Mouse (Mus musculus): ENCODE results near the gene Ipo4. TPM values are rescaled to one million over a fixed set of nuclear protein-coding genes. Genes with fewer than 3 reads are reported as not detected.

The Ipo4 gene
- polyA plus RNA-seq, 1 experiment: 38.3 TPM

DNA sequence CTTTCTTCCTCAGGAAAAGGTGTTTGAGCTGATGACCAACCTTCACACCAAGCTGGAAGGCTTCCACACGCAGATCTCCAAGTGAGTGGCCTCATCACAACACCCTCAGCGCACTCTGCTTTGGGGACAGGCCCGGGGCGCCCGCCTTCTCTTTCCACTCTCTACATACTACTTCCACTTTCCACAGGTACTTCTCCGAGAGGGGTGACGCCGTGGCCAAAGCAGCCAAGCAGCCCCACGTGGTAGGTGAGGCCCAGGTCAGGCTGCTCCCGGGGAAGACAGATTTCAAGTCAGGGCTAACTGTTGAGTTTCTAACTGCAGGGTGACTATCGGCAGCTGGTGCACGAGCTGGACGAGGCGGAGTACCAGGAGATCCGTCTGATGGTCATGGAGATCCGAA, 55.0 kb downstream of the Ipo4 start:
- Histone ChIP-seq H3K9me3 (no peaks in the 10 kb centered on the region), H3K36me3 (replicated peaks; ENCODE audit: low read length) (peaks cover 36% of the 10 kb centered on the region), H3K27me3 (replicated peaks) (no peaks in the 10 kb centered on the region), H3K4me1 (peaks cover 58% of the 10 kb centered on the region), H3K4me3 (replicated peaks) (no peak overlapping the region)
- TF ChIP-seq GATA1 (IDR thresholded peaks at IDR 0.05; ENCODE audit: borderline replicate concordance, low read length): no peak
- TF ChIP-seq FLI1 (IDR thresholded peaks at IDR 0.05; ENCODE audit: low read length): no peak

GRCm38 (mm10) chr14:55579511-55580496, 56.0 kb downstream of the Ipo4 start:
- Histone ChIP-seq H3K4me3 (replicated peaks) (no peak overlapping the region), H3K9me3 (no peaks in the 10 kb centered on the region), H3K36me3 (replicated peaks; ENCODE audit: low read length) (peaks cover 36% of the 10 kb centered on the region), H3K27me3 (replicated peaks) (no peaks in the 10 kb centered on the region), H3K4me1 (peaks cover 55% of the 10 kb centered on the region)
- no peak for TF ChIP-seq GATA1 (IDR thresholded peaks at IDR 0.05; ENCODE audit: borderline replicate concordance, low read length)
- no peak for TF ChIP-seq FLI1 (IDR thresholded peaks at IDR 0.05; ENCODE audit: low read length)

- peak overlapping the region; percentile 96 for H3K4me3 ChIP-seq (replicated peaks)
- peaks cover 47% of the 10 kb centered on the region for H3K4me1 ChIP-seq
- no peak for TF ChIP-seq FLI1 (IDR thresholded peaks at IDR 0.05; ENCODE audit: low read length)
- no peak for TF ChIP-seq GATA1 (IDR thresholded peaks at IDR 0.05; ENCODE audit: borderline replicate concordance, low read length)
- peaks cover 36% of the 10 kb centered on the region for H3K36me3 ChIP-seq (replicated peaks; ENCODE audit: low read length)
- no peaks in the 10 kb centered on the region for H3K9me3 ChIP-seq
- no peaks in the 10 kb centered on the region for H3K27me3 ChIP-seq (replicated peaks)
Measured at GRCm38 (mm10) chr14:55578668-55579269, 57.0 kb downstream of the Ipo4 start.

GRCm38 (mm10) chr14:55577871-55578667, 57.7 kb downstream of the Ipo4 start, which contains the start of gene Psme1:
Gene Psme1, plus strand, starts transcription at chr14:55578123.
- H3K36me3 ChIP-seq (replicated peaks; ENCODE audit: low read length): peaks cover 33% of the 10 kb centered on the region
- H3K27me3 ChIP-seq (replicated peaks): no peaks in the 10 kb centered on the region
- H3K4me3 ChIP-seq (replicated peaks): peak within 1 kb of the TSS; percentile 96
- peaks cover 47% of the 10 kb centered on the region for H3K4me1 ChIP-seq
- no peaks in the 10 kb centered on the region for H3K9me3 ChIP-seq
- no peak for TF ChIP-seq GATA1 (IDR thresholded peaks at IDR 0.05; ENCODE audit: borderline replicate concordance, low read length)
- TF ChIP-seq FLI1 (IDR thresholded peaks at IDR 0.05; ENCODE audit: low read length): no peak

DNA sequence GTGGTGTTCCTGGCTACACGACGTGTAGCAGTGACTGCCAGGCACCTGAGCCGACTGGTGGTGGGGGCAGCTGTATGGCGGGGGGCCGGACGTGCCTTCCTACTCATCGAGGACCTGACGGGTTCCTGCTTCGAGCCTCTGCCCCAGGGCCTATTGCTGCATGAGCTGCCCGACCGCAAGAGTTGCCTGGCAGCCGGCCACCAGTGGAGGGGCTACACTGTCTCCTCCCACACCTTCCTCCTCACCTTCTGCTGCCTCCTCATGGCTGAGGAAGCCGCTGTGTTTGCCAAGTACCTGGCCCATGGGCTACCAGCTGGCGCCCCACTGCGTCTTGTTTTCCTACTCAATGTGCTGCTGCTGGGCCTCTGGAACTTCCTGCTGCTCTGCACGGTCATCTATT, 59.4 kb downstream of the Ipo4 start:
- Histone ChIP-seq H3K27me3 (replicated peaks) (no peaks in the 10 kb centered on the region), H3K9me3 (no peaks in the 10 kb centered on the region), H3K36me3 (replicated peaks; ENCODE audit: low read length) (peaks cover 22% of the 10 kb centered on the region), H3K4me1 (peaks cover 58% of the 10 kb centered on the region), H3K4me3 (replicated peaks) (no peak overlapping the region)
- TF ChIP-seq GATA1 (IDR thresholded peaks at IDR 0.05; ENCODE audit: borderline replicate concordance, low read length): no peak
- no peak for TF ChIP-seq FLI1 (IDR thresholded peaks at IDR 0.05; ENCODE audit: low read length)

DNA sequence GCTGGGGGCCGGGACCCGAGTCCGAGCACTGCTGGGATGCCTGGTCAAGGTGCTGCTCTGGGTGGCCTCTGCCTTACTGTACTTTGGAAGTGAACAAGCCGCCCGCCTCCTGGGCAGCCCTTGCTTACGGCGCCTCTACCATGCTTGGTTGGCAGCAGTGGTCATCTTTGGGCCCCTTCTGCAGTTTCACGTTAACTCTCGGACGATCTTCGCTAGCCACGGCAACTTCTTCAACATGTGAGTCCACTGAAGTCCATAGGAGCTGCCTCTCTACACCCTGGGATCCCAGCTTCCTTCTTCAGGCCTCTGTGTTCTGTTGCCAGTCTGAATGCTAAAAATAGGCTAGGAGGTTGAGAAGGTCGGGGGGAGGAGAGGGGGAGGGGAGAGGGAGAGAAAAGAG, 60.0 kb downstream of the Ipo4 start:
- Histone ChIP-seq H3K4me3 (replicated peaks) (no peak overlapping the region), H3K27me3 (replicated peaks) (no peaks in the 10 kb centered on the region), H3K9me3 (no peaks in the 10 kb centered on the region), H3K4me1 (peaks cover 59% of the 10 kb centered on the region), H3K36me3 (replicated peaks; ENCODE audit: low read length) (peaks cover 17% of the 10 kb centered on the region)
- no peak for TF ChIP-seq FLI1 (IDR thresholded peaks at IDR 0.05; ENCODE audit: low read length)
- TF ChIP-seq GATA1 (IDR thresholded peaks at IDR 0.05; ENCODE audit: borderline replicate concordance, low read length): no peak

Other genes with a start within 250 kb of the Ipo4 start
- gene Dhrs4, start 157.2 kb downstream of the Ipo4 start, polyA plus RNA-seq (2012; ENCODE audit: insufficient read depth, low replicate concordance): 17.5 and 33.7 TPM in 2 replicates
- 1.9 TPM in 1 of 2 replicates, not detected in the other for gene Carmil3, start 145.3 kb downstream of the Ipo4 start, polyA plus RNA-seq (2012; ENCODE audit: insufficient read depth, low replicate concordance)
- not detected in 2 replicates for gene Cpne6, start 125.5 kb downstream of the Ipo4 start, polyA plus RNA-seq (2012; ENCODE audit: insufficient read depth, low replicate concordance)
- not detected in 2 replicates for gene Nrl, start 111.0 kb downstream of the Ipo4 start, polyA plus RNA-seq (2012; ENCODE audit: insufficient read depth, low replicate concordance)
- 19.1 and 50.7 TPM in 2 replicates for gene Pck2, start 95.7 kb downstream of the Ipo4 start, polyA plus RNA-seq (2012; ENCODE audit: insufficient read depth, low replicate concordance)
- 11.5 and 17.6 TPM in 2 replicates for gene Dcaf11, start 76.0 kb downstream of the Ipo4 start, polyA plus RNA-seq (2012; ENCODE audit: insufficient read depth, low replicate concordance)
- not detected in 2 replicates for gene A730061H03Rik, start 75.6 kb downstream of the Ipo4 start, polyA plus RNA-seq (2012; ENCODE audit: insufficient read depth, low replicate concordance)
- not detected in 2 replicates for gene Fitm1, start 60.3 kb downstream of the Ipo4 start, polyA plus RNA-seq (2012; ENCODE audit: insufficient read depth, low replicate concordance)
- gene Psme1, start 57.8 kb downstream of the Ipo4 start, polyA plus RNA-seq (2012; ENCODE audit: insufficient read depth, low replicate concordance): 66.3 and 162 TPM in 2 replicates
- 2.0 and 18.9 TPM in 2 replicates for gene Emc9, start 50.7 kb downstream of the Ipo4 start, polyA plus RNA-seq (2012; ENCODE audit: insufficient read depth, low replicate concordance)
- gene Psme2, start 44.8 kb downstream of the Ipo4 start, polyA plus RNA-seq (2012; ENCODE audit: insufficient read depth, low replicate concordance): 23.2 and 78.2 TPM in 2 replicates
- gene Rnf31, start 44.2 kb downstream of the Ipo4 start, polyA plus RNA-seq (2012; ENCODE audit: insufficient read depth, low replicate concordance): 17.1 and 20.4 TPM in 2 replicates
- gene Irf9, start 32.4 kb downstream of the Ipo4 start, polyA plus RNA-seq (2012; ENCODE audit: insufficient read depth, low replicate concordance): 40.0 and 114 TPM in 2 replicates
- gene Rec8, start 17.9 kb downstream of the Ipo4 start, polyA plus RNA-seq (2012; ENCODE audit: insufficient read depth, low replicate concordance): 1.4 and 9.7 TPM in 2 replicates
- gene Gm49378, start 1.9 kb upstream of the Ipo4 start, polyA plus RNA-seq (2012; ENCODE audit: insufficient read depth, low replicate concordance): 0.64 and 4.9 TPM in 2 replicates
- 5.8 and 9.0 TPM in 2 replicates for gene Tm9sf1, start 7.8 kb upstream of the Ipo4 start, polyA plus RNA-seq (2012; ENCODE audit: insufficient read depth, low replicate concordance)
- 0.23 TPM in 1 of 2 replicates, not detected in the other for gene Tssk4, start 14.2 kb upstream of the Ipo4 start, polyA plus RNA-seq (2012; ENCODE audit: insufficient read depth, low replicate concordance)
- 3.3 and 20.1 TPM in 2 replicates for gene Mdp1, start 24.6 kb upstream of the Ipo4 start, polyA plus RNA-seq (2012; ENCODE audit: insufficient read depth, low replicate concordance)
- gene Gmpr2, start 36.0 kb upstream of the Ipo4 start, polyA plus RNA-seq (2012; ENCODE audit: insufficient read depth, low replicate concordance): 12.5 and 39.5 TPM in 2 replicates
- 10.8 and 102 TPM in 2 replicates for gene Nedd8, start 36.2 kb upstream of the Ipo4 start, polyA plus RNA-seq (2012; ENCODE audit: insufficient read depth, low replicate concordance)
- gene Tinf2, start 45.9 kb upstream of the Ipo4 start, polyA plus RNA-seq (2012; ENCODE audit: insufficient read depth, low replicate concordance): 15.6 and 18.7 TPM in 2 replicates
- gene Tgm1, start 78.0 kb upstream of the Ipo4 start, polyA plus RNA-seq (2012; ENCODE audit: insufficient read depth, low replicate concordance): 1.1 and 2.7 TPM in 2 replicates
- gene Rabggta, start 86.3 kb upstream of the Ipo4 start, polyA plus RNA-seq (2012; ENCODE audit: insufficient read depth, low replicate concordance): 9.5 and 9.9 TPM in 2 replicates
- gene Dhrs1, start 109.7 kb upstream of the Ipo4 start, polyA plus RNA-seq (2012; ENCODE audit: insufficient read depth, low replicate concordance): 1.2 and 3.7 TPM in 2 replicates
- 18.3 and 25.1 TPM in 2 replicates for gene Nop9, start 109.7 kb upstream of the Ipo4 start, polyA plus RNA-seq (2012; ENCODE audit: insufficient read depth, low replicate concordance)
- gene Cideb, start 122.5 kb upstream of the Ipo4 start, polyA plus RNA-seq (2012; ENCODE audit: insufficient read depth, low replicate concordance): 1.5 and 3.3 TPM in 2 replicates
- 3.2 and 5.6 TPM in 2 replicates for gene Ltb4r2, start 125.5 kb upstream of the Ipo4 start, polyA plus RNA-seq (2012; ENCODE audit: insufficient read depth, low replicate concordance)
- 24.2 and 36.1 TPM in 2 replicates for gene Ltb4r1, start 130.0 kb upstream of the Ipo4 start, polyA plus RNA-seq (2012; ENCODE audit: insufficient read depth, low replicate concordance)
- not detected in 2 replicates for gene Adcy4, start 148.1 kb upstream of the Ipo4 start, polyA plus RNA-seq (2012; ENCODE audit: insufficient read depth, low replicate concordance)
- 38.4 and 95.9 TPM in 2 replicates for gene Ripk3, start 152.9 kb upstream of the Ipo4 start, polyA plus RNA-seq (2012; ENCODE audit: insufficient read depth, low replicate concordance)
- 0.08 TPM in 1 of 2 replicates, not detected in the other for gene Nfatc4, start 187.2 kb upstream of the Ipo4 start, polyA plus RNA-seq (2012; ENCODE audit: insufficient read depth, low replicate concordance)
- 0.61 and 1.4 TPM in 2 replicates for gene Nynrin, start 218.1 kb upstream of the Ipo4 start, polyA plus RNA-seq (2012; ENCODE audit: insufficient read depth, low replicate concordance)
- gene Cbln3, start 248.4 kb upstream of the Ipo4 start, polyA plus RNA-seq (2012; ENCODE audit: insufficient read depth, low replicate concordance): 1.2 TPM in 1 of 2 replicates, not detected in the other
- 7.3 and 10.5 TPM in 2 replicates for gene Khnyn, start 249.0 kb upstream of the Ipo4 start, polyA plus RNA-seq (2012; ENCODE audit: insufficient read depth, low replicate concordance)

Measured in megakaryocyte, embryonic 14.5 days (primary cell).